Mouse (Mus musculus): Measurements from ENCODE around the gene Itprid2. TPM values are rescaled to one million over a fixed set of nuclear protein-coding genes. Genes with fewer than 3 reads are reported as not detected.

The Itprid2 gene
- polyA plus RNA-seq, 1 experiment: 22.8 TPM

GRCm38 (mm10) chr2:79651185-79651584 lies 16.0 kb downstream of the Itprid2 start:
- no peaks in the 10 kb centered on the region for H3K27me3 ChIP-seq (replicated peaks; ENCODE audit: control insufficient read depth, insufficient read depth, low read length)
- H3K27ac ChIP-seq (ENCODE audit: insufficient read depth, low read depth, low read length): peak overlapping the region; percentile 89
- no peak overlapping the region; the same call in 1 of the 2 replicates for H3K4me3 ChIP-seq (ENCODE audit: insufficient read depth, low read depth, low read length)
- TF ChIP-seq CTCF (conservative IDR thresholded peaks at IDR 0.05; ENCODE audit: insufficient read depth, insufficient read length, low read depth, low read length): no peak
- TF ChIP-seq POLR2A (IDR thresholded peaks at IDR 0.05; ENCODE audit: low read depth, low read length): no peak
- H3K36me3 ChIP-seq (ENCODE audit: control insufficient read depth, insufficient read depth, low read length): peaks cover 2% of the 10 kb centered on the region; the same call in 1 of the 2 replicates
- peak; percentile 60 for DNase-seq
- H3K4me1 ChIP-seq (ENCODE audit: control insufficient read depth, insufficient read depth, low read length): peaks cover 24% of the 10 kb centered on the region
- WGBS: 39% methylated on average over 3 of the region's 3 CpGs

GRCm38 (mm10) chr2:79651701-79652100 lies 16.5 kb downstream of the Itprid2 start:
- no peak overlapping the region for H3K27ac ChIP-seq (ENCODE audit: insufficient read depth, low read depth, low read length)
- peaks cover 23% of the 10 kb centered on the region for H3K4me1 ChIP-seq (ENCODE audit: control insufficient read depth, insufficient read depth, low read length)
- no peak overlapping the region for H3K4me3 ChIP-seq (ENCODE audit: insufficient read depth, low read depth, low read length)
- no peaks in the 10 kb centered on the region for H3K27me3 ChIP-seq (replicated peaks; ENCODE audit: control insufficient read depth, insufficient read depth, low read length)
- H3K36me3 ChIP-seq (ENCODE audit: control insufficient read depth, insufficient read depth, low read length): peaks cover 4% of the 10 kb centered on the region
- WGBS: 36% methylated on average over 3 of the region's 3 CpGs
- TF ChIP-seq CTCF (conservative IDR thresholded peaks at IDR 0.05; ENCODE audit: insufficient read depth, insufficient read length, low read depth, low read length): no peak
- TF ChIP-seq POLR2A (IDR thresholded peaks at IDR 0.05; ENCODE audit: low read depth, low read length): no peak
- peak; percentile 82 for DNase-seq

GRCm38 (mm10) chr2:79652502-79652901 lies 17.4 kb downstream of the Itprid2 start:
- peaks cover 5% of the 10 kb centered on the region for H3K36me3 ChIP-seq (ENCODE audit: control insufficient read depth, insufficient read depth, low read length)
- DNase-seq: no peak
- WGBS: 46% methylated on average over 4 of the region's 4 CpGs
- H3K4me1 ChIP-seq (ENCODE audit: control insufficient read depth, insufficient read depth, low read length): peaks cover 29% of the 10 kb centered on the region
- peak overlapping the region; percentile 7 for H3K4me3 ChIP-seq (ENCODE audit: insufficient read depth, low read depth, low read length)
- TF ChIP-seq CTCF (conservative IDR thresholded peaks at IDR 0.05; ENCODE audit: insufficient read depth, insufficient read length, low read depth, low read length) (no peak), POLR2A (IDR thresholded peaks at IDR 0.05; ENCODE audit: low read depth, low read length) (no peak)
- no peaks in the 10 kb centered on the region for H3K27me3 ChIP-seq (replicated peaks; ENCODE audit: control insufficient read depth, insufficient read depth, low read length)
- H3K27ac ChIP-seq (ENCODE audit: insufficient read depth, low read depth, low read length): peak overlapping the region; percentile 51

- TF ChIP-seq CTCF (conservative IDR thresholded peaks at IDR 0.05; ENCODE audit: insufficient read depth, insufficient read length, low read depth, low read length) (no peak), POLR2A (IDR thresholded peaks at IDR 0.05; ENCODE audit: low read depth, low read length) (no peak)
- H3K36me3 ChIP-seq (ENCODE audit: control insufficient read depth, insufficient read depth, low read length): peaks cover 8% of the 10 kb centered on the region
- WGBS: 56% methylated on average over 6 of the region's 6 CpGs
- H3K27me3 ChIP-seq (replicated peaks; ENCODE audit: control insufficient read depth, insufficient read depth, low read length): no peaks in the 10 kb centered on the region
- H3K27ac ChIP-seq (ENCODE audit: insufficient read depth, low read depth, low read length): peak overlapping the region; percentile 39
- no peak for DNase-seq
- H3K4me3 ChIP-seq (ENCODE audit: insufficient read depth, low read depth, low read length): no peak overlapping the region
- peaks cover 26% of the 10 kb centered on the region for H3K4me1 ChIP-seq (ENCODE audit: control insufficient read depth, insufficient read depth, low read length)
These were observed 18.1 kb downstream of the Itprid2 start for GRCm38 (mm10) chr2:79653093-79653808.

DNA sequence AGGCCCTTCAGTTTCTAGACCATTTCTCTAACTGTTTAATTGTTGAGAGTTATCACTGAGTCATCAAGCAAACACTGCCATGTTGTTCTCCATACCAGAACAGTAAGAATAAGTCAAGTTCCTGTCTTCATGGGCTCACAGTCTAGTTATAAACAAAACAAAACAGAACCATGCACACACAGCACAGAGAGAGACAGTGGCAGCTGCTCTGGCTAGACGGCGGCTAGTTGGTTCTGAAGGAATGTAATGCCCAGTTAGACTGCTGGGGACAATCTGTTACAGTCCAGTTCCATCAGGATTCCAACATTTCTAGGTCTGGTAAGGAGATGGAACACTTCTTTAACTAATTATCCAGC lies 18.6 kb downstream of the Itprid2 start:
- peaks cover 12% of the 10 kb centered on the region for H3K36me3 ChIP-seq (ENCODE audit: control insufficient read depth, insufficient read depth, low read length)
- peak overlapping the region; percentile 39; the same call in 1 of the 2 replicates for H3K27ac ChIP-seq (ENCODE audit: insufficient read depth, low read depth, low read length)
- no peak for DNase-seq
- no peak overlapping the region for H3K4me3 ChIP-seq (ENCODE audit: insufficient read depth, low read depth, low read length)
- TF ChIP-seq POLR2A (IDR thresholded peaks at IDR 0.05; ENCODE audit: low read depth, low read length): no peak
- TF ChIP-seq CTCF (conservative IDR thresholded peaks at IDR 0.05; ENCODE audit: insufficient read depth, insufficient read length, low read depth, low read length): no peak
- peaks cover 28% of the 10 kb centered on the region for H3K4me1 ChIP-seq (ENCODE audit: control insufficient read depth, insufficient read depth, low read length)
- no peaks in the 10 kb centered on the region for H3K27me3 ChIP-seq (replicated peaks; ENCODE audit: control insufficient read depth, insufficient read depth, low read length)
- 40% methylated on average over 2 of the region's 2 CpGs for WGBS

DNA sequence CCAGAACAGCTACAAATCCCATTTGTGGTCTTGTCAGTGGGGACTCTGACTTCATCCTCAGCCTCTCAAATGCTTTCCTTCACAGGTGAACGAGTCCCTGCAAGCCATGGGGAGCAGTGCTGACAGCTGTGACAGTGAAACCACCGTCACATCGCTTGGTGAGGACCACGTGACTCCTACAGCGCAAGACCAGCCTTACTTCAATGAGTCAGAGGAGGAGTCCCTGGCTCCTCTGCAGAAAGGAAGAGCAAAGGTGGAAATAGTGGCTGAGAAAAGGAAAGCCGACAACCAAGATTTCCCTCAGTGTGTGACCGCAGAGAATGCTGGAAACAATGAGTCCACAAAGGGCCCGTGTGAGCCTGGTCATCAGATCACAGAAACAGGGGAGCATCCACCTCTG lies 21.9 kb downstream of the Itprid2 start:
- H3K36me3 ChIP-seq (ENCODE audit: control insufficient read depth, insufficient read depth, low read length): peaks cover 20% of the 10 kb centered on the region
- WGBS: 63% methylated on average over 8 of the region's 8 CpGs
- H3K27me3 ChIP-seq (replicated peaks; ENCODE audit: control insufficient read depth, insufficient read depth, low read length): no peaks in the 10 kb centered on the region
- no peak for DNase-seq
- H3K27ac ChIP-seq (ENCODE audit: insufficient read depth, low read depth, low read length): no peak overlapping the region
- TF ChIP-seq POLR2A (IDR thresholded peaks at IDR 0.05; ENCODE audit: low read depth, low read length): no peak
- no peak for TF ChIP-seq CTCF (conservative IDR thresholded peaks at IDR 0.05; ENCODE audit: insufficient read depth, insufficient read length, low read depth, low read length)
- no peak overlapping the region for H3K4me3 ChIP-seq (ENCODE audit: insufficient read depth, low read depth, low read length)
- peaks cover 33% of the 10 kb centered on the region for H3K4me1 ChIP-seq (ENCODE audit: control insufficient read depth, insufficient read depth, low read length)

- WGBS: 53% methylated on average over 12 of the region's 12 CpGs
- Histone ChIP-seq H3K4me3 (ENCODE audit: insufficient read depth, low read depth, low read length) (no peak overlapping the region), H3K27ac (ENCODE audit: insufficient read depth, low read depth, low read length) (peak overlapping the region; percentile 82), H3K36me3 (ENCODE audit: control insufficient read depth, insufficient read depth, low read length) (peaks cover 25% of the 10 kb centered on the region), H3K27me3 (replicated peaks; ENCODE audit: control insufficient read depth, insufficient read depth, low read length) (no peaks in the 10 kb centered on the region), H3K4me1 (ENCODE audit: control insufficient read depth, insufficient read depth, low read length) (peaks cover 35% of the 10 kb centered on the region)
- peak; percentile 88 for DNase-seq
- TF ChIP-seq POLR2A (IDR thresholded peaks at IDR 0.05; ENCODE audit: low read depth, low read length) (no peak), CTCF (conservative IDR thresholded peaks at IDR 0.05; ENCODE audit: insufficient read depth, insufficient read length, low read depth, low read length) (no peak)
These were observed 25.4 kb downstream of the Itprid2 start for GRCm38 (mm10) chr2:79660417-79661185.

Measured in kidney, adult 2 months (tissue).